Mouse (Mus musculus): ENCODE results near the gene Srarp. TPM values are rescaled to one million over a fixed set of nuclear protein-coding genes. Genes with fewer than 3 reads are reported as not detected.

Gene Srarp
- polyA plus RNA-seq, 1 experiment from 2014 or later = not detected

GRCm38 (mm10) chr4:141406516-141407299 lies 29.2 kb downstream of the Srarp start:
- Histone ChIP-seq H3K9me3 (replicated peaks) (no peaks in the 10 kb centered on the region), H3K9ac (no peak overlapping the region), H3K27me3 (no peaks in the 10 kb centered on the region; the same call in 1 of the 2 replicates), H3K4me3 (replicated peaks) (no peak overlapping the region), H3K27ac (replicated peaks) (no peak overlapping the region), H3K4me2 (replicated peaks) (no peak overlapping the region), H3K36me3 (no peaks in the 10 kb centered on the region), H3K4me1 (peaks cover 7% of the 10 kb centered on the region; the same call in 1 of the 2 replicates)
- 42% methylated on average over 14 of the region's 14 CpGs for WGBS
- ATAC-seq (ENCODE audit: insufficient number of reproducible peaks, low FRiP score, low TSS enrichment, low read depth) = no peak

DNA sequence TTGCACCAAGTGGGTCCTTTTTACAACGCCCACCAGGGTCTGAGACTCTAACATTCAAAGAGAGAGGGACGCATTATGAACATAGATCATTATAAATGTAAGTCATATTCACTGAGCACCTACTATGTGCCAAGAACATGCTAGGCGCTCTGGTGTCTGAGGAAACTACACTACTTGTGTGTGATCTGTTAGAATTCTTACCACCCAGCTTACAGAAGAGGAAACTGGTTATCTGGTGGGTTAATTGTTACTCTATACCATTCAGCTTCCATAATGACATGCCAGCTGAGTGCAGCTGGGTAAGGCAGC lies 30.6 kb downstream of the Srarp start:
- Histone ChIP-seq H3K27ac (replicated peaks) (no peak overlapping the region), H3K4me3 (replicated peaks) (no peak overlapping the region), H3K9ac (no peak overlapping the region; the same call in 1 of the 2 replicates), H3K4me2 (replicated peaks) (no peak overlapping the region), H3K4me1 (peaks cover 7% of the 10 kb centered on the region; the same call in 1 of the 2 replicates), H3K9me3 (replicated peaks) (no peaks in the 10 kb centered on the region), H3K36me3 (no peaks in the 10 kb centered on the region), H3K27me3 (no peaks in the 10 kb centered on the region; the same call in 1 of the 2 replicates)
- 83% methylated on average over 3 of the region's 3 CpGs for WGBS
- ATAC-seq (ENCODE audit: insufficient number of reproducible peaks, low FRiP score, low TSS enrichment, low read depth) = no peak

- Histone ChIP-seq H3K27ac (replicated peaks) (no peak overlapping the region), H3K27me3 (no peaks in the 10 kb centered on the region; the same call in 1 of the 2 replicates), H3K4me3 (replicated peaks) (peak overlapping the region; percentile 23), H3K9ac (peak overlapping the region; percentile 10; the same call in 1 of the 2 replicates), H3K9me3 (replicated peaks) (no peaks in the 10 kb centered on the region), H3K4me1 (peaks cover 7% of the 10 kb centered on the region; the same call in 1 of the 2 replicates), H3K36me3 (no peaks in the 10 kb centered on the region), H3K4me2 (replicated peaks) (peak overlapping the region; percentile 46)
- 9% methylated on average over 15 of the region's 15 CpGs for WGBS
- ATAC-seq (ENCODE audit: insufficient number of reproducible peaks, low FRiP score, low TSS enrichment, low read depth) = peak; percentile 69
These were observed 31.2 kb downstream of the Srarp start for GRCm38 (mm10) chr4:141404518-141405313.

GRCm38 (mm10) chr4:141400171-141400570 lies 35.7 kb downstream of the Srarp start:
- no peaks in the 10 kb centered on the region for H3K27me3 ChIP-seq
- no peak overlapping the region for H3K4me2 ChIP-seq (replicated peaks)
- H3K9ac ChIP-seq = no peak overlapping the region
- no peaks in the 10 kb centered on the region for H3K36me3 ChIP-seq
- no peak overlapping the region for H3K4me3 ChIP-seq (replicated peaks)
- H3K27ac ChIP-seq (replicated peaks) = no peak overlapping the region
- 82% methylated on average over 15 of the region's 15 CpGs for WGBS
- H3K4me1 ChIP-seq = peaks cover 7% of the 10 kb centered on the region; the same call in 1 of the 2 replicates
- H3K9me3 ChIP-seq (replicated peaks) = no peaks in the 10 kb centered on the region
- ATAC-seq (ENCODE audit: insufficient number of reproducible peaks, low FRiP score, low TSS enrichment, low read depth) = no peak

DNA sequence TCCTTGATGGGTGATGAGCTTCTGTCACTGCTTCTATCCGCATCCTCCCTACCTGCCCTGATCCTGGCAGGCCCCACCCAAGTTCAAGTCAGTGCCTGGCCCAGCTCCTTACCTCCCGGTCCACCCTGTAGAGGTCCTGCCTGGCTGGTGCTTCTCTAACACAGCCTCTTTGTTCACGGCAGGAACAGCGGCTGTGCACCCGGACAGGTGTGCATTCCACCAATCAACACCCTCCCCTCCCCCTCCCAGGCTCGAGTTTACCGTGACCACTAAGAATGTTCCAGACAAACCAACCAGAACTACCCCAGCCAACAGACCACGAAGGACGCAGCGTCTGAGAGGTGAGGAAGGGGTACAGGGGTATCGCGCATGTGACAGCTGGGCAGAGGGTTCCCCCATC lies 37.4 kb downstream of the Srarp start, which contains the start of gene Clcnka:
TSS of gene Clcnka (minus strand) at position 180 of the 400 bp plus-strand sequence.
- H3K9me3 ChIP-seq (replicated peaks) = no peaks in the 10 kb centered on the region
- 44% methylated on average over 12 of the region's 12 CpGs for WGBS
- no peak for ATAC-seq (ENCODE audit: insufficient number of reproducible peaks, low FRiP score, low TSS enrichment, low read depth)
- H3K36me3 ChIP-seq = no peaks in the 10 kb centered on the region
- H3K4me1 ChIP-seq = peaks cover 6% of the 10 kb centered on the region; the same call in 1 of the 2 replicates
- H3K27ac ChIP-seq (replicated peaks) = no peak within 1 kb of the TSS
- no peak within 1 kb of the TSS for H3K4me3 ChIP-seq (replicated peaks)
- H3K4me2 ChIP-seq (replicated peaks) = no peak within 1 kb of the TSS
- no peak within 1 kb of the TSS for H3K9ac ChIP-seq
- H3K27me3 ChIP-seq = no peaks in the 10 kb centered on the region

DNA sequence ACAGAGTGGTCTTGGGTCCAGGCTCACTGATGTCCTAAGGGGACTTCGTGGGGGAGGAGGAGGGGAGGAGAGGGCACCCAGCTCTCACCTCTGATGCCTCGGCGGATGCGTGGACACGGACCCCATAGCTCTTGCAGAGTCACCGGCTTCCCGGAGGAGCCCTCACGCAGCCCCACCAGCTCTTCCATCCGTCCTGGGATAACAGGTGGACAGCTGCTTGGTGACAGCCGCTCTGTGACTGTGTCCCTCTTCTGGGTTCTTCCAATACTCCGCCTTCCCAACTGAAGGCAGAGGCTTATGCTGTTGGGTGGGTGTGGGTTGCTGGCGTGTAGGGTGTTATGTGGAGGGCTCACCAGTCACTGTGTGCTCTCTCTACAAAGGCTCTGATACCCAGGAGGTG lies 38.0 kb downstream of the Srarp start:
- H3K4me1 ChIP-seq = peaks cover 6% of the 10 kb centered on the region; the same call in 1 of the 2 replicates
- no peaks in the 10 kb centered on the region for H3K9me3 ChIP-seq (replicated peaks)
- H3K27ac ChIP-seq (replicated peaks) = no peak overlapping the region
- no peak overlapping the region for H3K4me2 ChIP-seq (replicated peaks)
- 68% methylated on average over 12 of the region's 12 CpGs for WGBS
- H3K4me3 ChIP-seq (replicated peaks) = no peak overlapping the region
- H3K36me3 ChIP-seq = no peaks in the 10 kb centered on the region
- no peaks in the 10 kb centered on the region for H3K27me3 ChIP-seq
- no peak overlapping the region for H3K9ac ChIP-seq
- peak; percentile 44; the same call in 1 of the 2 replicates for ATAC-seq (ENCODE audit: insufficient number of reproducible peaks, low FRiP score, low TSS enrichment, low read depth)

DNA sequence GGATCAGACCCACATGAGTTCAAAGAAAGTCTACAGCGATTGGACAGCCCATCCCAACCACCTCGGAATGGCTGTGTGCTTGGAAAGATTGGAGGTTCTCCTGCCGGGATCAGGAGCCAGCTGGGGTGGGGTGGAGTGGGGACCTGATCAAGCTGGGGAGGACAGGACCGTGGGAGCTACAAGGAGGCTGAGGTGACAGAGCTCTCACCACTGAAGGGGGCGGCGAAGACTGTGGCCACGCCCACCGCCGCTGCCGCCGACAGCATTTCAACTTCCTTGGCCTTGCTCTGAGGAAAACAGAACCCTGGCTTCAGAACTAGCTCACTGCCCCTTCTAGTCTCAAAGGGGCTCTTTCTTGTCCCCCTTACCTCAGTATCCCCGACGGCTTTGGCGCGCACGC lies 41.2 kb downstream of the Srarp start:
- peaks cover 6% of the 10 kb centered on the region; the same call in 1 of the 2 replicates for H3K4me1 ChIP-seq
- H3K27ac ChIP-seq (replicated peaks) = no peak overlapping the region
- no peak overlapping the region for H3K9ac ChIP-seq
- H3K9me3 ChIP-seq (replicated peaks) = no peaks in the 10 kb centered on the region
- H3K4me2 ChIP-seq (replicated peaks) = peak overlapping the region; percentile 27; the same call in 1 of the 2 replicates
- no peak for ATAC-seq (ENCODE audit: insufficient number of reproducible peaks, low FRiP score, low TSS enrichment, low read depth)
- H3K36me3 ChIP-seq = no peaks in the 10 kb centered on the region
- H3K27me3 ChIP-seq = no peaks in the 10 kb centered on the region
- no peak overlapping the region for H3K4me3 ChIP-seq (replicated peaks)
- 17% methylated on average over 16 of the region's 16 CpGs for WGBS

- Histone ChIP-seq H3K9ac (no peak overlapping the region), H3K4me2 (replicated peaks) (no peak overlapping the region), H3K36me3 (no peaks in the 10 kb centered on the region), H3K27ac (replicated peaks) (no peak overlapping the region), H3K9me3 (replicated peaks) (no peaks in the 10 kb centered on the region), H3K27me3 (no peaks in the 10 kb centered on the region; the same call in 1 of the 2 replicates), H3K4me1 (peaks cover 6% of the 10 kb centered on the region; the same call in 1 of the 2 replicates), H3K4me3 (replicated peaks) (no peak overlapping the region)
- no peak for ATAC-seq (ENCODE audit: insufficient number of reproducible peaks, low FRiP score, low TSS enrichment, low read depth)
- WGBS = 79% methylated on average over 12 of the region's 12 CpGs
These were observed 44.6 kb downstream of the Srarp start for GRCm38 (mm10) chr4:141391293-141391692.

DNA sequence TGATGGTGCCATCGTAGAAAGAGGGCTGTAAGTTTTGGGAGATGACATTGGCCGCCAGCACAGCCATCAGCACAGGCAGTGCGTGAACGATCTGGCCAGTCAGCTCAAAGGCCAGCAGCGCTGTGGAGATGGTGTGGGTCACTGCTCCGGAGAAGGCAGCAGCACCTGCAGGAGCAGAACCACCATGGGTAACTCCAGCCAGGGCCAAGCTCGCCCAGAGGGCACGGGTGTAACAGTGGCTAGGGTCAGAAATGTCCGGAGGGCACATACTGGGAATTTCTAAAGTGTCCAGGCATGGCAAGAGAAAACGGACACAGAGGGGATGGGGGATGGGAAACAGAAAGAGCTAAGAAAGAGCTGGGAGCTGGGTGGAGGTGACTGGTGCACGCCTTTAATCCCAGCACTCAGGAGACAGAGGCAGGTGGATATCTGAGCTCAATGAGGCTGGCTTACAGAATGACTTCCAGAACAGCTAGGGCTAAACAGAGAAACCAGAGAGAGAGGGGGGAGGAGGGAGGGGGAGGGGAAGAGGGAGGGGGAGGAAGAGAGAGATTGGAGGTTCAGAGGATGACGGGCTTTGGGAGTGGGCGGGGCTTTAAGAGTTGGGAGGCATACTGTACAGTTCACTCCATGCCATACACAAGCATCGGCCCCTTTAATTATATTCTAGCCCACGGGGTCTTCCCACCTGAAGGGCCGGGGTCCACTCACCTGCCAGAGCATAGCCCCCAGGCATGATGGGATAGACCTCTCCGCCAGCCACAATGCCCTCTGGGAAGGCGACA lies 46.3 kb downstream of the Srarp start:
- no peak overlapping the region for H3K9ac ChIP-seq
- ATAC-seq (ENCODE audit: insufficient number of reproducible peaks, low FRiP score, low TSS enrichment, low read depth) = no peak
- no peak overlapping the region for H3K4me2 ChIP-seq (replicated peaks)
- H3K27ac ChIP-seq (replicated peaks) = no peak overlapping the region
- H3K9me3 ChIP-seq (replicated peaks) = no peaks in the 10 kb centered on the region
- no peak overlapping the region for H3K4me3 ChIP-seq (replicated peaks)
- peaks cover under 1% of the 10 kb centered on the region; the same call in 1 of the 2 replicates for H3K4me1 ChIP-seq
- peaks cover under 1% of the 10 kb centered on the region for H3K27me3 ChIP-seq
- no peaks in the 10 kb centered on the region for H3K36me3 ChIP-seq
- 63% methylated on average over 18 of the region's 18 CpGs for WGBS

GRCm38 (mm10) chr4:141387933-141388332 lies 48.0 kb downstream of the Srarp start:
- H3K36me3 ChIP-seq = no peaks in the 10 kb centered on the region
- H3K27me3 ChIP-seq = peaks cover 17% of the 10 kb centered on the region
- no peak overlapping the region for H3K27ac ChIP-seq (replicated peaks)
- ATAC-seq (ENCODE audit: insufficient number of reproducible peaks, low FRiP score, low TSS enrichment, low read depth) = no peak
- 69% methylated on average over 5 of the region's 5 CpGs for WGBS
- H3K4me2 ChIP-seq (replicated peaks) = no peak overlapping the region
- no peak overlapping the region for H3K9ac ChIP-seq
- H3K9me3 ChIP-seq (replicated peaks) = no peaks in the 10 kb centered on the region
- H3K4me1 ChIP-seq = peaks cover 2% of the 10 kb centered on the region; the same call in 1 of the 2 replicates
- H3K4me3 ChIP-seq (replicated peaks) = no peak overlapping the region
